Mouse (Mus musculus) stomach, postnatal 0 days (tissue): Measurements from ENCODE around the gene Os9.

Experiments
- CTCF ChIP-seq: IDR thresholded peaks from 2 replicates; pipeline ENCODE4 v1.5.1; 2016; ENCODE audit warnings: antibody characterized with exemption, low read depth, mild to moderate bottlenecking, moderate library complexity
- EP300 ChIP-seq: optimal IDR thresholded peaks from 2 replicates; pipeline ENCODE3; 2016; ENCODE audit warnings: antibody characterized with exemption

GRCm38 (mm10) chr10:127092742-127093141 lies 28.2 kb downstream of the Os9 start:
- TF ChIP-seq CTCF (no peak), EP300 (no peak)
